Mouse (Mus musculus) spleen, postnatal 10 days (tissue): ENCODE data around the gene Vps33b.

Experiments used
- DNase-seq, 2 experiments: peaks; one replicate each; pipeline ENCODE4 v3.0.0; 2021 to 2022; ENCODE audit warnings: low spot score in 2 of 2

The Vps33b gene

GRCm38 (mm10) chr7:80268897-80269750 is at the start of gene Vps33b:
Gene Vps33b (plus strand): TSS chr7:80269649.
- DNase-seq = peak; percentile 90 to 97

GRCm38 (mm10) chr7:80220237-80220797 is 49.1 kb upstream of the Vps33b start:
- peak in 1 of 2 experiments; percentile 4 for DNase-seq

- no peak for DNase-seq
Measured at GRCm38 (mm10) chr7:80221179-80221750, 48.2 kb upstream of the Vps33b start.

GRCm38 (mm10) chr7:80227065-80227464 is 42.4 kb upstream of the Vps33b start:
- DNase-seq = no peak

GRCm38 (mm10) chr7:80230196-80230595 is 39.3 kb upstream of the Vps33b start:
- peak in 1 of 2 experiments; percentile 58 for DNase-seq

GRCm38 (mm10) chr7:80231971-80232488 is 37.4 kb upstream of the Vps33b start:
- no peak for DNase-seq

GRCm38 (mm10) chr7:80232489-80233029 is 36.9 kb upstream of the Vps33b start, which contains the start of the genes Cib1 and Gdpgp1:
Gene Cib1 (minus strand): TSS chr7:80232813.
Gene Gdpgp1 (plus strand): TSS chr7:80232865.
- DNase-seq = peak; percentile 98

GRCm38 (mm10) chr7:80233799-80234198 is 35.6 kb upstream of the Vps33b start:
- no peak for DNase-seq

- no peak for DNase-seq
Measured at GRCm38 (mm10) chr7:80238542-80238941, 30.9 kb upstream of the Vps33b start.

- DNase-seq = no peak
Measured at GRCm38 (mm10) chr7:80241661-80242060, 27.8 kb upstream of the Vps33b start.

GRCm38 (mm10) chr7:80244851-80245250 is 24.6 kb upstream of the Vps33b start:
- DNase-seq = no peak

- DNase-seq = peak; percentile 94 to 99
Measured at GRCm38 (mm10) chr7:80246148-80246721, 23.2 kb upstream of the Vps33b start, which contains the start of gene Ttll13. Gene Ttll13 (plus strand): TSS chr7:80246376.

- DNase-seq = no peak
Measured at GRCm38 (mm10) chr7:80246859-80247258, 22.6 kb upstream of the Vps33b start.

- DNase-seq = no peak
Measured at GRCm38 (mm10) chr7:80252437-80252836, 17.0 kb upstream of the Vps33b start.

- DNase-seq = no peak
Measured at GRCm38 (mm10) chr7:80252886-80253285, 16.6 kb upstream of the Vps33b start.

- no peak for DNase-seq
Measured at GRCm38 (mm10) chr7:80255981-80256380, 13.5 kb upstream of the Vps33b start.

- no peak for DNase-seq
Measured at GRCm38 (mm10) chr7:80257706-80258105, 11.7 kb upstream of the Vps33b start.

- peak in 1 of 2 experiments; percentile 88 for DNase-seq
Measured at GRCm38 (mm10) chr7:80260625-80261371, 8.7 kb upstream of the Vps33b start, which contains the start of gene Ngrn. Gene Ngrn (plus strand): TSS chr7:80261215.

- peak in 1 of 2 experiments; percentile 70 for DNase-seq
Measured at GRCm38 (mm10) chr7:80261372-80261990, 8.0 kb upstream of the Vps33b start.

- no peak for DNase-seq
Measured at GRCm38 (mm10) chr7:80264606-80265005, 4.8 kb upstream of the Vps33b start.
